In the genomic region with DNA sequence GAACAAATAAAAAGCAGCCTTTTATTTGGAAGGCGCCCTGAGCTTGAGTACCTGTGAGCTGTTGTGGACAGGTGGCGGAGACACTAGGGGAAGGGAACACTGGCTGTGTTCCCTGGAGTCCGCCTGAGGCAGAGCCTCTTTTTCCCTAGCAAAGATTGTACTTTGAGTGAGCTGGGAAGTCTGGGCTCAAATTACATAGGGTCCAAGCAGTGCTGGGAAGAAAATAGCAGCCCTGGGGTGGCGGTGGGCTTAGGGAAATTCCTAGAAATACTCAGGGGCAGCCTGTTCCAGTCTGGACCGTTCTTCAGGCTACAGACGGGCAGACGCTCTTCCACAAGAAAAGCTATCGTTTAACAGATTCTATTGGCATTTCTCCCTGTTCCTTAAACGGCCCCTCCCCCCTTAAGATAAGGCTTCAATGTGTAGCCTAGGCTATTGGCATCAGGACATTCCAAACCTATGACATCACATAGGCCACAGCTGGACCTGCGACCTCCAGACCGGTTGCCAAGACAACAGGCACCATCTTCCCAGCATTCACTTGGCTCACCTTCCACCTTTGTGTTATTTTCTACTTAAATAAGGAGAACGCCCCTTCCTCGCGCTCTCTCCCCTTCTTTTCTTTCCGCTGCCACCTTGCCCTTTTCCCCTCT, we compare ENCODE assay signal across 8 mouse cellular contexts. TPM values are rescaled to one million over a fixed set of nuclear protein-coding genes. Genes with fewer than 3 reads are reported as not detected.
A peak's percentile ranks its signal among the peaks of the same experiment; 100 is the strongest.
DNase-seq lines count a peak whose midpoint lies in the region; ATAC-seq and TF ChIP-seq lines count a peak whose summit lies in the region.

No protein-coding gene starts in this region.

- H3K9me3 ChIP-seq in hindbrain, embryonic 10.5 days: no peaks in the 10 kb centered on the region
- no peaks in the 10 kb centered on the region for H3K9me3 ChIP-seq in limb, embryonic 12.5 days
- H3K9me3 ChIP-seq in midbrain, embryonic 16.5 days (replicated peaks; ENCODE audit: control insufficient read depth, low read length, poor library complexity, severe bottlenecking): no peaks in the 10 kb centered on the region

- no peak for DNase-seq in gastrocnemius, adult 2 months
- no peak for DNase-seq in gastrocnemius, postnatal 36 days
- peak; percentile 90 for DNase-seq in hindbrain, embryonic 10.5 days (ENCODE audit: low spot score)
- DNase-seq in adipocyte (ENCODE audit: low spot score): no peak
- no peak for DNase-seq in spleen, adult 18-20 months

- no peak overlapping the region for H3K27ac ChIP-seq in gastrocnemius, adult 2 months
- no peak overlapping the region for H3K27ac ChIP-seq in cortical plate, adult 2 months (ENCODE audit: insufficient read depth, low read length)
- H3K27ac ChIP-seq in hindbrain, embryonic 10.5 days: peak overlapping the region; percentile 96
- H3K27ac ChIP-seq in limb, embryonic 12.5 days: peak overlapping the region; percentile 75
- H3K27ac ChIP-seq in midbrain, embryonic 16.5 days (ENCODE audit: low read length): peak overlapping the region; percentile 85

- H3K4me1 ChIP-seq in cortical plate, adult 2 months (ENCODE audit: control insufficient read depth, insufficient read depth, low read length): peaks cover 5% of the 10 kb centered on the region
- H3K4me1 ChIP-seq in hindbrain, embryonic 10.5 days (replicated peaks): peaks cover 25% of the 10 kb centered on the region
- H3K4me1 ChIP-seq in limb, embryonic 12.5 days (replicated peaks): peaks cover 16% of the 10 kb centered on the region
- H3K4me1 ChIP-seq in midbrain, embryonic 16.5 days (ENCODE audit: control insufficient read depth, insufficient read depth, low read length): peaks cover 11% of the 10 kb centered on the region

- peaks cover 28% of the 10 kb centered on the region for H3K36me3 ChIP-seq in hindbrain, embryonic 10.5 days
- H3K36me3 ChIP-seq in limb, embryonic 12.5 days: 0 out of 2 replicates have a peak, but pooled peaks cover 2% of the 10 kb centered on the region
- no peaks in the 10 kb centered on the region for H3K36me3 ChIP-seq in midbrain, embryonic 16.5 days (ENCODE audit: control insufficient read depth, insufficient read depth, low read length)

- H3K4me3 ChIP-seq in gastrocnemius, adult 2 months: peak overlapping the region; percentile 61
- H3K4me3 ChIP-seq in cortical plate, adult 2 months (ENCODE audit: insufficient read depth, low read length): peak overlapping the region; percentile 36
- H3K4me3 ChIP-seq in hindbrain, embryonic 10.5 days: peak overlapping the region; percentile 61
- H3K4me3 ChIP-seq in limb, embryonic 12.5 days (replicated peaks): peak overlapping the region; percentile 50
- H3K4me3 ChIP-seq in midbrain, embryonic 16.5 days (ENCODE audit: low read depth, low read length): peak overlapping the region; percentile 51

- H3K9ac ChIP-seq in limb, embryonic 12.5 days (replicated peaks): peak overlapping the region; percentile 53
- peak overlapping the region; percentile 65 for H3K9ac ChIP-seq in midbrain, embryonic 16.5 days (ENCODE audit: low read depth, low read length)

- peak; percentile 85 for ATAC-seq in limb, embryonic 12.5 days (ENCODE audit: insufficient number of reproducible peaks, insufficient read depth, low FRiP score, low TSS enrichment, low read depth)
- ATAC-seq in midbrain, embryonic 16.5 days: peak; percentile 77

- H3K27me3 ChIP-seq in hindbrain, embryonic 10.5 days (ENCODE audit: insufficient read depth, poor library complexity, severe bottlenecking): no peaks in the 10 kb centered on the region
- no peaks in the 10 kb centered on the region for H3K27me3 ChIP-seq in limb, embryonic 12.5 days
- H3K27me3 ChIP-seq in midbrain, embryonic 16.5 days (ENCODE audit: control insufficient read depth, insufficient read depth, low read depth, low read length): no peaks in the 10 kb centered on the region

- peak overlapping the region; percentile 73 for H3K4me2 ChIP-seq in limb, embryonic 12.5 days
- peak overlapping the region; percentile 86 for H3K4me2 ChIP-seq in midbrain, embryonic 16.5 days (ENCODE audit: low read length)

- WGBS in hindbrain, embryonic 10.5 days: 2% methylated on average over 15 of the region's 15 CpGs
- 2% methylated on average over 15 of the region's 15 CpGs for WGBS in limb, embryonic 12.5 days
- WGBS in midbrain, embryonic 16.5 days: 3% methylated on average over 15 of the region's 15 CpGs

- no peak for TF ChIP-seq POLR2A in cortical plate, adult 2 months (IDR thresholded peaks at IDR 0.05; ENCODE audit: extremely low read depth, insufficient read depth, low read length)

- intact Hi-C loops in gastrocnemius, adult 2 months (cut with DNase I): no loop called here
- intact Hi-C loops in gastrocnemius, postnatal 36 days (cut with DNase I): loop anchor here (10.0 kb wide), 1 partner anchor 45 kb away; no protein-coding TSS in a partner anchor

- TF ChIP-seq CTCF in gastrocnemius, adult 2 months (IDR thresholded peaks at IDR 0.05): no peak
- no peak for TF ChIP-seq CTCF in cortical plate, adult 2 months (IDR thresholded peaks at IDR 0.05; ENCODE audit: extremely low read depth, insufficient read depth, low read length)

RNA-seq across cellular contexts. Expression of gene Eef1a1, which starts 31.3 kb away (rescaled TPM):
- total RNA-seq in gastrocnemius, adult 2 months (2021): 100 to 1,000 TPM; 390 to 557 TPM
- 100 to 1,000 TPM; 496 to 538 TPM for total RNA-seq in gastrocnemius, postnatal 36 days (2021)
- polyA plus RNA-seq in cortical plate, adult 2 months (2012; rRNA removed): 3,308 and 3,313 TPM in 2 replicates
- polyA plus RNA-seq in hindbrain, embryonic 10.5 days (2016; fragmentation: Nextera tagmentation; extraction: Ambion mirVana): 3,168 and 3,706 TPM in 2 replicates
- 4,104 and 4,228 TPM in 2 replicates for polyA plus RNA-seq in limb, embryonic 12.5 days (2016; fragmentation: Nextera tagmentation; extraction: Ambion mirVana)
- 2,998 and 3,109 TPM in 2 replicates for polyA plus RNA-seq in midbrain, embryonic 16.5 days (2015; fragmentation: Nextera tagmentation; extraction: Ambion mirVana)

Comparison
In these comparisons a context has a peak if more than half of its experiments do, and no peak if none do; other contexts are left out.
1. H3K27ac ChIP-seq: peak in hindbrain, embryonic 10.5 days (single experiment), limb, embryonic 12.5 days (single experiment) and midbrain, embryonic 16.5 days (single experiment); none in gastrocnemius, adult 2 months (single experiment) and cortical plate, adult 2 months (single experiment).
2. Peak in every context shown above with its lines, with median percentiles within 50 percentile points of each other: H3K4me3 ChIP-seq.